In the genomic region with DNA sequence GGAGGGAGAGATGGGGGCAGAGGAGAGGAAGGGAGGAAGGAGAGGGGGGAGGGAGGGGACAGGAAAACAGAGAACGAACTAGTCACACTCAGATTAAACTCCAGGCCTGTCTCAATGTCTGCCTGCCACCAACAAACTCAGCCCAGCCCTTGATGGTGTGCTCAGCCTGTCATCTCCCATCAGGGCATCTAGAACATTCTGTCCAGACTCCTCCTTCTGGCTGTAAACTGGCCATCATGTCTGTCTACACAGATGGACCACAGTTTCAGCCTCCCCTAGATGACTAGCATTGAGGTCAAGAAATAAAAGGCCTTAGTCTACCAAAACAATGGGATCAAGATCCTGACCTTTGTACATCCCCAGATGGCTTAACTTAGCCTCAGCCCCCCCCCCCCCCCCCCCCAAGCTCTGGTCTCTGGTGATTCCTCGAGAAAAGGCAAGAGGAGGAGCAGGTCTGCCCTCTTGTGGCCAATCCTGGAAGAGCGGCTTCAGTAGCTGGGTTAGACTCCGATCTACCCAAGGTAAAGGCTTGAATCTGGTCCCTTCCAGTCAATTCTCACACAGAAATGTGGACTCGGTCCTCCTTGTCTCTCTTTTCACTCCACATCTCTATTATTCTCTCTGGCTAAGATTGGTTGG, we compare ENCODE assay signal across 9 mouse cellular contexts. TPM values are rescaled to one million over a fixed set of nuclear protein-coding genes. Genes with fewer than 3 reads are reported as not detected.
DNase-seq lines count a peak whose midpoint lies in the region; ATAC-seq lines count a peak whose summit lies in the region.
"Had no signal": no experiment of that assay in that cellular context is flagged by ENCODE, and none has a peak within 500 bp of the region (broad histone marks: within the 10 kb centered on the region; RNA-seq: fewer than 3 reads in every experiment).

No protein-coding gene starts in this region.

- ATAC-seq in embryonic facial prominence, embryonic 14.5 days (ENCODE audit: low read depth) = no peak; the same call in 1 of the 2 replicates

- H3K4me3 ChIP-seq in embryonic facial prominence, embryonic 14.5 days (ENCODE audit: low read depth, low read length) = no peak overlapping the region

- H3K4me1 ChIP-seq in embryonic facial prominence, embryonic 14.5 days (ENCODE audit: control insufficient read depth, insufficient read depth, low read length) = no peaks in the 10 kb centered on the region

- intact Hi-C loops in heart, postnatal 25 days (cut with DNase I) = no loop called here

- no peaks in the 10 kb centered on the region for H3K27me3 ChIP-seq in embryonic facial prominence, embryonic 14.5 days (replicated peaks; ENCODE audit: control insufficient read depth, insufficient read depth, low read length)

- H3K9ac ChIP-seq in embryonic facial prominence, embryonic 14.5 days (ENCODE audit: low read depth, low read length) = no peak overlapping the region

- H3K27ac ChIP-seq in embryonic facial prominence, embryonic 14.5 days (replicated peaks; ENCODE audit: low read depth, low read length) = no peak overlapping the region

- peak; percentile 80 for DNase-seq in ES-CJ7 (ENCODE audit: low read depth, low spot score)
- DNase-seq in adrenal gland, postnatal 4 days (ENCODE audit: low spot score in 2 of 2) = peak; percentile 46 to 51
- DNase-seq in embryonic facial prominence, embryonic 14.5 days (ENCODE audit: low spot score) = peak; percentile 56
- peak; percentile 26 for DNase-seq in heart, postnatal 25 days (ENCODE audit: low spot score)
- DNase-seq in layer of hippocampus, adult 11-12 months (ENCODE audit: low spot score) = peak; percentile 89
- DNase-seq in lung, postnatal 25 days (ENCODE audit: low spot score) = peak; percentile 83
- peak; percentile 80 to 89 for DNase-seq in right cerebral cortex, postnatal 10 days (ENCODE audit: low spot score in 2 of 2)
- peak; percentile 53 to 76 for DNase-seq in urinary bladder, postnatal 4 days (ENCODE audit: low spot score in 2 of 2)

- 6% methylated on average over 5 of the region's 5 CpGs for WGBS in embryonic facial prominence, embryonic 14.5 days

- H3K9me3 ChIP-seq in embryonic facial prominence, embryonic 14.5 days (ENCODE audit: control insufficient read depth, low read length) = no peaks in the 10 kb centered on the region

- H3K36me3 ChIP-seq in embryonic facial prominence, embryonic 14.5 days (ENCODE audit: control insufficient read depth, insufficient read depth, low read length) = no peaks in the 10 kb centered on the region

- no peak overlapping the region for H3K4me2 ChIP-seq in embryonic facial prominence, embryonic 14.5 days (ENCODE audit: low read depth, low read length)

RNA-seq across cellular contexts. Expression of a gene that starts 7.5 kb away (rescaled TPM):
- total RNA-seq in adrenal gland, postnatal 4 days (2021) = 100 to 1,000 TPM; 204 to 208 TPM
- 218 and 219 TPM in 2 replicates for polyA plus RNA-seq in embryonic facial prominence, embryonic 14.5 days (2014; fragmentation: Nextera tagmentation; extraction: Ambion mirVana)
- total RNA-seq in heart, postnatal 25 days (2021) = 100 to 1,000 TPM; 285 to 315 TPM

RNA-seq across cellular contexts. Expression of a gene that starts 20.7 kb away (rescaled TPM):
- total RNA-seq in adrenal gland, postnatal 4 days (2021) = not detected
- not detected in 2 replicates for polyA plus RNA-seq in embryonic facial prominence, embryonic 14.5 days (2014; fragmentation: Nextera tagmentation; extraction: Ambion mirVana)
- total RNA-seq in heart, postnatal 25 days (2021) = not detected
- polyA plus RNA-seq: heart, embryonic 16.5 days had no signal

RNA-seq across cellular contexts. Expression of a gene that starts 40.7 kb away (rescaled TPM):
- 10 to 100 TPM; 66.4 to 69.0 TPM for total RNA-seq in adrenal gland, postnatal 4 days (2021)
- polyA plus RNA-seq in embryonic facial prominence, embryonic 14.5 days (2014; fragmentation: Nextera tagmentation; extraction: Ambion mirVana) = 7.2 and 9.0 TPM in 2 replicates
- total RNA-seq in heart, postnatal 25 days (2021) = under 1 TPM; 0.47 to 0.67 TPM

Comparison
In these comparisons a context has a peak if more than half of its experiments do, and no peak if none do; other contexts are left out.
1. DNase-seq: peak in every context shown above with its lines; median percentile 89 in layer of hippocampus, adult 11-12 months; 84 in right cerebral cortex, postnatal 10 days; 83 in lung, postnatal 25 days; 80 in ES-CJ7; 64 in urinary bladder, postnatal 4 days; 56 in embryonic facial prominence, embryonic 14.5 days; 48 in adrenal gland, postnatal 4 days; 26 in heart, postnatal 25 days.
2. RNA of a gene that starts 40.7 kb away (total RNA-seq): 66.4 to 69.0 TPM in adrenal gland, postnatal 4 days; 0.47 to 0.67 TPM in heart, postnatal 25 days; every median in the first group is over 10 times any median in the second.